Mouse (Mus musculus): ENCODE measurements around the gene Tmem268. TPM values are rescaled to one million over a fixed set of nuclear protein-coding genes. Genes with fewer than 3 reads are reported as not detected.

Tmem268 gene
- 5.3 and 8.2 TPM in 2 replicates for polyA plus RNA-seq (2015; fragmentation: Nextera tagmentation; extraction: Ambion mirVana)

DNA sequence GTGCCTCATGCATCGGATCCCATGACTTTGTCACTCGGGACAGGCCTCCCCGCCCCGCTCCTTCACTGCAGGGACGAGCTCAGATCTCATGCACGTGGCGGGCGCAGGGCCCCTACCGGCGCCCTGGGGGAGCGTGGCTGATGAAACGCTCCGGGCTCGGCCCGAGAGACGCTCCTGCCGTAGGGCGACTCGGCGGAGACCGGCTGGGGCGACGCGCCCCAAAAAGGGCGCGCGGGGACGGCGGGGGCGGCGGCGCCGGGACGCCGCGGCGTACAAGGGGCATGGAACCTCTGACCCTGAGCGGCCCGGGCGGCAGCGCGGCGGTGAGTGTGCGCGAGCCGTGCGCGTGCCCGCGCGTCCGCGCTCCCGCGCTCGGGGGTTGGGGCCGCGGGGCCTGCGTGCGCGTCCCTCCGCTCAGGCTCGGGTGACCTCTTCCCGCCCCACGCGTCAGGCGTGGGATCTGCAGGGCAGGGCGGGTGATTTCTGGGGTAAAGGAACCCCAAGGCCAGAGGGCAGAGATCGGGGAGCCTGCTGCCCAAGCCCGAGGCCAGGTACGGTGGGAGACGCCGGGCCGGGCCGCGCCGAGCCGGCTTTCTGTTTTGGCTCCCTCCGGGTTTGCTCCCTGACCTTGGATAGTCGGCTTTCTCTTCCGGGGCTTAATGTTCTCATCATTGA lies at the start of gene Tmem268:
Gene Tmem268, plus strand, starts transcription at position 375 of the 675 bp plus-strand sequence.

DNA sequence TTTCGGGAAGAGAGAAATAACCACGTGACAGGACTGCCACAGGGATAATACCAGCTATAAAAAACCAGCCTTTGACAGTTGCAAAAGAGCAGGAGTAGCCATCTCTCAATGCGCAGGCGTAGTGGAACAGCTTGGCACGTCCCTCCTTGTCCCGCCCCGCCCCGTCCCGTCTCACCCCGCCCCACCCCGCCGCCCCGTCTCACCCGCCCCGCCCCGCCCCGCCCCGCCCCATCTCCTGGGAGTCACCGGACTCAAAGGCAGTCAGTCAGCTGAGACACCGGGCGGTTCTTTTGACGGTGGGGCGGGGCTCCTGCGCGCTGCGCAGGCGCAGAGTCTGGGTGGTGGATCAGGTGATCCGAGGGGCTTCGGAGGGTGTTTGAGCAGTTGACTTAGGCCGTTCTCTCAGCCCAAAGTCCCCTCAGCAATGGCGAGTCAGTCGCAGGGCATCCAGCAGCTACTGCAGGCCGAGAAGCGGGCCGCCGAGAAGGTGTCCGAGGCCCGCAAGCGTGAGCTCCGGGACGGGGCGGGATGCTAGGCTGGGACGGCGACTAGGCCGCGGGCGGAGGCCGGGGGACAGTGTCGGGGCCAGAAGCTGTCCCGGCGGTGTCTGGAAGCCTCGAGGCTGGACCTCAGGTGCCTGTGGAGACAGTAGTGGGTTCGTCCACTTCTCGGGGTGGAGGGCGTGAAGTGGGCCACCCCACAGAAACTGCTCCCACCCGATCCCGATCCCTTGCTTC lies 13.9 kb upstream of the Tmem268 start, which contains the start of gene Atp6v1g1:
Gene Atp6v1g1, plus strand, starts transcription at position 279 of the 737 bp plus-strand sequence.

DNA sequence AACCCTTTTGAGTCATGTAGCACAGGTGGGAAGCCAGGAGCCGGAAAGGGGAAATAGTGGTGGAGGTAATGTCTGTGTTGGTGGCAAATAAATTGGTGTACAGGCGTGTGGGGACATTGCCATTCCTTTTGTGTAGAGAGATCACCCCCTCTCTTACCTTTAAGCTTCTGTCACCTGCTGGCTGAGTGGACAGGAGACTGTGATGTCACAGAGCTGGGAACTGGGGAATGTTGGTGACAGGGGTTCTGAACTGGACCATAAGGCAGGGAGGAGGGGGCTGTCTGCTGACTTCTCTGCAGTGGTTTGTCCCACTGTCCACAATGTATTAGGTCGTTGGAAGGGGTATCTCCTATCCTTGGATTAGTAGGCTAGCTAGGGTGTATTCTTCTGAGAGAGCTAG lies 46.4 kb downstream of the Tmem268 start, which contains the start of gene Gm11213:
Gene Gm11213, minus strand, starts transcription at position 317 of the 400 bp plus-strand sequence.

DNA sequence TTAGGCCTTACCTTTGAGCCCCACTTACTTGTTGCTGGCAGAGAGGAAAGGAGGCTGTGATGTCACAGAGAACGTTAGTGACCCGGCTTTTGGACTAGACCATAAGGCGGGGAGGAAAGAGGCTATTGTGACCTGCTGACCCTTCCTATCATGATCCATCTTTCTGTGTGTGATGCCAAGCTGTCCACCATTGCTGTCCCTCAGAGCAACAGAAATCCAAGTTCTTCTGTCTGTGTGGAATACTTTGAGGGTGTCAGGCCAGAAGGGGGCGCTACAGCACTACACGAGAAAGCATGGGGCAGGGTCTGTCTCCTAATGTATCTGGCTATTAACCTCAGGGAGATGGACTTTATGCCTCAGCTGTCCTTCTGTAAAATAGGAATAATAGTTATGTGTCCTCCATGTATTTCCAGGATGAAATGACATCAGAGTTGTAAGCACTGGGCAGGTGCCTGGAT lies 63.8 kb downstream of the Tmem268 start, which contains the start of gene Tex48:
Gene Tex48, minus strand, starts transcription at position 51 of the 458 bp plus-strand sequence.

Other genes with a start within 250 kb of the Tmem268 start
- gene Orm1, start 214.2 kb upstream of the Tmem268 start, polyA plus RNA-seq (2015; fragmentation: Nextera tagmentation; extraction: Ambion mirVana) = 1.1 and 2.3 TPM in 2 replicates
- gene Orm3, start 202.6 kb upstream of the Tmem268 start, polyA plus RNA-seq (2015; fragmentation: Nextera tagmentation; extraction: Ambion mirVana) = 0.17 and 0.95 TPM in 2 replicates
- 0.18 TPM in 1 of 2 replicates, not detected in the other for gene Orm2, start 196.3 kb upstream of the Tmem268 start, polyA plus RNA-seq (2015; fragmentation: Nextera tagmentation; extraction: Ambion mirVana)
- 2.3 and 3.5 TPM in 2 replicates for gene Akna, start 155.4 kb upstream of the Tmem268 start, polyA plus RNA-seq (2015; fragmentation: Nextera tagmentation; extraction: Ambion mirVana)
- gene Whrn, start 62.8 kb upstream of the Tmem268 start, polyA plus RNA-seq (2015; fragmentation: Nextera tagmentation; extraction: Ambion mirVana) = 2.3 and 3.9 TPM in 2 replicates
- 318 and 326 TPM in 2 replicates for gene Atp6v1g1, start 14.0 kb upstream of the Tmem268 start, polyA plus RNA-seq (2015; fragmentation: Nextera tagmentation; extraction: Ambion mirVana)
- not detected in 2 replicates for gene Gm11213, start 46.5 kb downstream of the Tmem268 start, polyA plus RNA-seq (2015; fragmentation: Nextera tagmentation; extraction: Ambion mirVana)
- gene Tex48, start 63.6 kb downstream of the Tmem268 start, polyA plus RNA-seq (2015; fragmentation: Nextera tagmentation; extraction: Ambion mirVana) = not detected in 2 replicates
- gene Gm11214, start 104.6 kb downstream of the Tmem268 start, polyA plus RNA-seq (2015; fragmentation: Nextera tagmentation; extraction: Ambion mirVana) = not detected in 2 replicates
- 0.05 and 0.11 TPM in 2 replicates for gene Tnfsf15, start 186.3 kb downstream of the Tmem268 start, polyA plus RNA-seq (2015; fragmentation: Nextera tagmentation; extraction: Ambion mirVana)

Data from adrenal gland, postnatal 0 days (tissue).